Mouse (Mus musculus): ENCODE data around the gene Vps4b.
"Not testable (repeated sequence)": the region's sequence is repeated elsewhere in the genome, so short reads cannot be mapped to it uniquely, and the experiment has no call there.

Vps4b gene

GRCm38 (mm10) chr1:106756633-106757032 lies 39.9 kb downstream of the Vps4b start:
- in situ Hi-C loops (cut with MboI, MseI), result loop anchor here (5.0 to 10.0 kb wide), 3 partner anchors 41 to 682 kb away; partner anchors contain the start of gene Vps4b

- in situ Hi-C loops (cut with MboI, MseI), result loop anchor here (10.0 kb wide), 1 partner anchor 677 kb away; no protein-coding TSS in a partner anchor
Observed at GRCm38 (mm10) chr1:106752013-106752412, 44.5 kb downstream of the Vps4b start.

- in situ Hi-C loops (cut with MboI, MseI), result loop anchor here (10.0 kb wide), 1 partner anchor 676 kb away; no protein-coding TSS in a partner anchor
Observed at GRCm38 (mm10) chr1:106750656-106751055, 45.9 kb downstream of the Vps4b start.

- in situ Hi-C loops (cut with MboI, MseI), result loop anchor here (10.0 kb wide), 1 partner anchor 1384 kb away; no protein-coding TSS in a partner anchor
Observed at GRCm38 (mm10) chr1:106748555-106749315, 47.8 kb downstream of the Vps4b start.

- in situ Hi-C loops (cut with MboI, MseI), result loop anchor here (5.0 to 10.0 kb wide), 3 partner anchors 79 to 1378 kb away; no protein-coding TSS in a partner anchor
Observed at GRCm38 (mm10) chr1:106742980-106743379, 53.5 kb downstream of the Vps4b start.

- in situ Hi-C loops (cut with MboI, MseI), result loop anchor here (5.0 to 10.0 kb wide), 3 partner anchors 82 to 1376 kb away; no protein-coding TSS in a partner anchor
Observed at GRCm38 (mm10) chr1:106740735-106741134, 55.8 kb downstream of the Vps4b start.

- in situ Hi-C loops (cut with MboI, MseI), result loop anchor here (5.0 to 10.0 kb wide), 3 partner anchors 82 to 1375 kb away; no protein-coding TSS in a partner anchor
Observed at GRCm38 (mm10) chr1:106739810-106740209, 56.7 kb downstream of the Vps4b start.

- in situ Hi-C loops (cut with MboI, MseI), result no loop called here
Observed at GRCm38 (mm10) chr1:106738092-106738491, 58.4 kb downstream of the Vps4b start.

- in situ Hi-C loops (cut with MboI, MseI), result no loop called here
Observed at GRCm38 (mm10) chr1:106736211-106736610, 60.3 kb downstream of the Vps4b start.

GRCm38 (mm10) chr1:106735586-106735985 lies 60.9 kb downstream of the Vps4b start:
- in situ Hi-C loops (cut with MboI, MseI), result no loop called here

- in situ Hi-C loops (cut with MboI, MseI), result no loop called here
Observed at GRCm38 (mm10) chr1:106722061-106722460, 74.5 kb downstream of the Vps4b start.

GRCm38 (mm10) chr1:106717736-106718135 lies 78.8 kb downstream of the Vps4b start:
- in situ Hi-C loops (cut with MboI, MseI), result not testable (repeated sequence)

- in situ Hi-C loops (cut with MboI, MseI), result no loop called here
Observed at GRCm38 (mm10) chr1:106717071-106717601, 79.4 kb downstream of the Vps4b start.

GRCm38 (mm10) chr1:106716141-106716540 lies 80.4 kb downstream of the Vps4b start:
- in situ Hi-C loops (cut with MboI, MseI), result no loop called here

GRCm38 (mm10) chr1:106715111-106716083 lies 81.1 kb downstream of the Vps4b start:
- in situ Hi-C loops (cut with MboI, MseI), result no loop called here

- in situ Hi-C loops (cut with MboI, MseI), result loop anchor here (5.0 kb wide), 3 partner anchors 97 to 192 kb away; no protein-coding TSS in a partner anchor
Observed at GRCm38 (mm10) chr1:106714530-106714981, 82.0 kb downstream of the Vps4b start.

All from T-helper 1 cell (primary cell).